Mouse (Mus musculus) spleen, postnatal 10 days (tissue): Measurements from ENCODE around the gene Oaz3.

Experiments used
- DNase-seq, 2 experiments: peaks; one replicate each; pipeline ENCODE4 v3.0.0; 2021 to 2022; ENCODE audit warnings: low spot score in 2 of 2

The Oaz3 gene

DNA sequence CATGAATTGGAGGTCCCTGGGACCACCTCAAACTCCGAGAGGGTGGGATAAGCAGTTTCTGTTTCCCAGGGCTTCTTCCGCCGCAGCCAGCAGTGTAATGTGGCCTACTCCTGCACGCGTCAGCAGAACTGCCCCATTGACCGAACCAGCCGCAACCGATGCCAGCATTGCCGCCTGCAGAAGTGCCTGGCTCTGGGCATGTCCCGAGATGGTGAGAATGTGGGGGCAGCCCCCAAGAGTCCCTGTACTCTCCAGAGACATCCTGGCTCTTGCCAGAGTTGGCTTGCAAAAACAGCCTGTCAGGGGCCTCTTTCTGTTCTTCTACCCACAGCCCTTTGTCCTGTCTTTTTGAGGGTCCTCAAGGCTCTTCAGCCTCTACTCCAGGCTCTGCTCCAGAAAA, 56.3 kb downstream of the Oaz3 start:
- DNase-seq, result no peak

DNA sequence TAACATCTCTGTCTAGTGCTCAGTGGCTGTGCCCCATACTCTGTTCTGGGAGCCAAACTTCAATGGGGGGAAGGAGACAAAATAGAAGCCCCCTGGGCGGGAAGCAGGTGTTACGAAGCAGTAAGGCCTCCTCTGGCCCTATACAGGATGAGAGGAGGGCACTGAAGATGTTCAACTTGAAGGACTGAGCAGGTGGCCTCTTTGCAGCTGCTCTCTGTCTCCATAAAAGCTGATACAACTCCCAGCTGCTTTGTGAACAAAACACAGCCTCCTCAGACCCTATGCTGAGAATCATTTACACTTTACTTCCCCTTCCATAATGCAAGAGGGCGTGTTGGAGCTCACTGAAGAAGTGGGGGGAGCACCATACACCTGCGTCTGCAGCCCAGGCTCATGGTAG, 57.0 kb downstream of the Oaz3 start:
- DNase-seq, result no peak

DNA sequence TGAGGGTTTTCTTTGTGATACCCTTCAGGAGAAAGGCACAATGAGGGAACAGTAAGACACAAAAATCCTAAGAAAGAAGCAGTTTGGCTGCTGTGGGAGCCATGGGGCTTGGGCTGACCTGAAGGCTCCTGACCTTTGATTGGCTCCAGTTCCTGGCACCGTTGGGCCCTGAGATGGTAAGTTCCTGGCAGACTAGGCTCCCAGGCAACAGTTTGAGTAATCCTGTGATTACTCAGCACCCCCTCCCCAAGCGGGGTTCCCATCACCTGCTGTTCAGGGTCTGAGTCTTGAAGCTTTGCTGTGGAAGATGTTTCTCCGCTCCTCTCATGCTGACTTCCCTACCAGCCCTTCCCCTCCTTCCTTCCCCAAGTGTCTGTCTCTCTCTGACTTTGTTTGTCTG, 60.2 kb downstream of the Oaz3 start:
- DNase-seq, result no peak
